Mouse (Mus musculus): ENCODE measurements around the gene Gm11060. TPM values are rescaled to one million over a fixed set of nuclear protein-coding genes. Genes with fewer than 3 reads are reported as not detected.

Gm11060 gene
- not detected for total RNA-seq (2023)

GRCm38 (mm10) chr2:105091718-105092117 is at the start of gene Gm11060:
Gm11060 (plus strand) TSS chr2:105092018.

GRCm38 (mm10) chr2:105126279-105126678 is 34.5 kb downstream of the Gm11060 start, which contains the start of gene Wt1:
Wt1 (plus strand) TSS chr2:105126529.

Other genes with a start within 250 kb of the Gm11060 start
- 1 to 10 TPM; 3.8 to 4.3 TPM for gene Prrg4, start 242.1 kb upstream of the Gm11060 start, total RNA-seq (2023)
- gene Ccdc73, start 224.2 kb upstream of the Gm11060 start, total RNA-seq (2023): 1 to 10 TPM in 1 of 2 experiments, not detected in 1; 3.3 TPM
- 100 to 1,000 TPM; 154 to 181 TPM for gene Eif3m, start 74.9 kb upstream of the Gm11060 start, total RNA-seq (2023)
- not detected for gene Wt1, start 34.5 kb downstream of the Gm11060 start, total RNA-seq (2023)
- not detected for gene Them7, start 132.3 kb downstream of the Gm11060 start, total RNA-seq (2023)

Data from T-cell, adult 66 days (primary cell).